Mouse (Mus musculus) heart, adult 2 months (tissue): ENCODE data around the gene Kirrel3. TPM values are rescaled to one million over a fixed set of nuclear protein-coding genes. Genes with fewer than 3 reads are reported as not detected.

Experiments used
- DNase-seq, 2 experiments: peaks; one replicate each; pipeline ENCODE4 v3.0.0; 2021
- H3K27ac ChIP-seq: fragments of 200-600 bp; 2 replicates; pipeline ENCODE4 v1.8.1; 2022
- H3K27me3 ChIP-seq: fragments of 200-500 bp; 2 replicates; pipeline ENCODE4 v1.6.1; 2012; ENCODE audit warnings: mild to moderate bottlenecking, low read length, inconsistent platforms, mixed read lengths; ENCODE audit not compliant: control insufficient read depth, insufficient read depth
- H3K36me3 ChIP-seq: fragments of 200-500 bp; 2 replicates; pipeline ENCODE4 v1.6.1; 2012; ENCODE audit warnings: low read length, inconsistent platforms; ENCODE audit not compliant: control insufficient read depth, insufficient read depth
- H3K4me1 ChIP-seq: fragments of 200-500 bp; 2 replicates; pipeline ENCODE4 v1.6.1; 2011; ENCODE audit warnings: low read length; ENCODE audit not compliant: control insufficient read depth, insufficient read depth
- H3K4me3 ChIP-seq: fragments of 200-600 bp; 2 replicates; pipeline ENCODE4 v1.8.1; 2022
- H3K79me2 ChIP-seq: fragments of 200-500 bp; replicated peaks from 2 replicates; pipeline ENCODE4 v1.6.1; 2012; ENCODE audit warnings: mild to moderate bottlenecking, inconsistent platforms, low read length, moderate library complexity, mixed read lengths; ENCODE audit not compliant: control insufficient read depth, insufficient read depth
- H3K9ac ChIP-seq: fragments of 200-500 bp; 2 replicates; pipeline ENCODE4 v1.6.1; 2012; ENCODE audit warnings: low read depth, mild to moderate bottlenecking, control low read depth, inconsistent platforms, low read length, mixed read lengths
- CTCF ChIP-seq: fragments of 200-600 bp; IDR thresholded peaks from 2 replicates; pipeline ENCODE4 v1.8.1; 2022; ENCODE audit warnings: antibody characterized with exemption, mild to moderate bottlenecking, moderate library complexity
- EP300 ChIP-seq: fragments of 200-500 bp; IDR thresholded peaks from 2 replicates; pipeline ENCODE4 v1.6.1; 2011; ENCODE audit warnings: low read depth, low read length, control low read depth; ENCODE audit not compliant: insufficient read depth
- POLR2A ChIP-seq: fragments of 200-500 bp; IDR thresholded peaks from 2 replicates; pipeline ENCODE4 v1.6.1; 2011; ENCODE audit warnings: mild to moderate bottlenecking, low read depth, low read length, control low read depth; ENCODE audit not compliant: insufficient read depth
- WGBS: fragments of 180-500 bp; shearing (Covaris S2); methylation state at CpG from one replicate; pipeline ENCODE4 v1.1.7; 2018; 5-methylcytosine and 5-hydroxymethylcytosine counted together
- intact Hi-C: fragments of 180-260 bp; cut with DNase I; formaldehyde crosslinking; loops from one replicate; pipeline ENCODE4 v1.15.1; 2025
- polyA plus RNA-seq: library from polyadenylated mRNA; depleted of rRNA; stranded (reverse); fragments of >200 nt; gene quantifications from 2 replicates; pipeline ENCODE4 v1.2.3, GENCODE M21; 2012
- total RNA-seq, 2 experiments: library from RNA; stranded (reverse); gene quantifications; 2 replicates each; pipeline ENCODE4 v1.2.3; 2021

Gene Kirrel3
- total and polyA plus RNA-seq, 3 experiments: 0.18 to 0.59 (median 0.57) TPM

DNA sequence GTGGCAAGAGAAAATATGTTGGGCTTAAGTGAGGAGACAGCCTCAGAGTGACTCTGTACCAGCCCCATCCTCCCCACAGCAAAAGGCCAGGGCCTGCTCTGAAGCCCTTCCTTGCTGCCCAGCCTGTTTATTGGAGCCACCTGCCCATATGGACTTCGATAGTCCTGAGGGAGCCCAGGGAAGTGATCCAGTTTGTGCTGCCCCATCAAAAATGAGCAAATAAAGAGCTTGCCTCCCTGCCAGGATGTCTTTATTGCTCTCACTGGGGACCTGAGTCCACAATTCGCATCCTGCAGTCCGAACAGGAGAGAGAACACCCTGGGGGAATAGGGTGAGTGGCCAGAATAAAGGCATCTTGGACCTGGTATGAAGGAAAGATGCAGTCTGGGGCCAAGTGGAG lies 143.1 kb downstream of the Kirrel3 start:
- no peak overlapping the region for H3K4me3 ChIP-seq
- H3K27me3 ChIP-seq: no peaks in the 10 kb centered on the region
- intact Hi-C loops: no loop called here

DNA sequence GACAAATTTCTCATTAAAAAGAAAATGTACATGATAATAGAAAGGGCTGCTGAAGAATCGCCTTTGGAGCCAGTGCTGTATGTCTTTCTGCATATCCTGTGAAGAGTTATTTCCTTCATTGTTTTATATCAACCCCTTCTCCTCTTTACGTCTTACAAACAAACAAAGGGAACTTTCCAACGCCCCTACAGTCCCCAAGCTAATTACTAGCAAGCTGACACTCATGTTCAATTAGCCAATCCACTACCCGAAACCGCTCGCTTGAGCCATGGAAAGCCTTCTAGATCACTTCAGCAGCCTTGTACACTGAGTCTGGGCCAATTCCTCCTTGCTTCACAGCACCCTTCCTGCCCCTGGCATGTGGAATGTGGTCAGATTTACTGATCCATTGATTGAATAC lies 150.0 kb downstream of the Kirrel3 start:
- Histone ChIP-seq H3K27me3 (no peaks in the 10 kb centered on the region), H3K27ac (no peak overlapping the region), H3K4me3 (no peak overlapping the region), H3K79me2 (no peaks in the 10 kb centered on the region), H3K9ac (no peak overlapping the region), H3K36me3 (no peaks in the 10 kb centered on the region), H3K4me1 (no peaks in the 10 kb centered on the region)
- DNase-seq: no peak
- TF ChIP-seq CTCF (no peak), EP300 (no peak)
- intact Hi-C loops: no loop called here
- 83% methylated on average over 6 of the region's 6 CpGs for WGBS

More for the DNA sequence above, 143.1 kb downstream of the Kirrel3 start:
- Histone ChIP-seq H3K4me1 (no peaks in the 10 kb centered on the region), H3K27ac (no peak overlapping the region), H3K79me2 (no peaks in the 10 kb centered on the region), H3K9ac (no peak overlapping the region), H3K36me3 (no peaks in the 10 kb centered on the region)
- WGBS: 79% methylated on average over 3 of the region's 3 CpGs
- no peak for TF ChIP-seq EP300
- TF ChIP-seq POLR2A: no peak
- TF ChIP-seq CTCF: no peak
- no peak for DNase-seq

DNA sequence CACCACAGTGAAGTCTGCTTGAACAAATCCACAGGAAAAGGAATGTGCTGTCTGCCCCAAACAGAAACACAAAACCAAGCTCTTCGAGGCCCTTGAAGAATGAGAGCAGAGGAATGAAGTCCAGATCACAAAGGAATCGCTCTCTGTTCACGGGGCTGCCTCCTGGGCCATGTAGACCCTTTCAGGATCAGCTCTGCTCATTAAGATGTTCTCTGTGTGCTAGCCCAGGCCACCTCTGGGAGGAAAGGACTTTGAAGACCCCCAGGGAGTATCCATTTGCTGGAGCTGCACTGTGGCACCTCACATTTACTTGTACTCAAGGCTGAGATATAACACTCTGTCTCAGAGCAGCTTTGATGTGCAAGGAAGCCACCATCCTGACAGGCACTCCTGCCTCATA lies 158.2 kb downstream of the Kirrel3 start:
- no peak overlapping the region for H3K4me3 ChIP-seq
- DNase-seq: no peak
- TF ChIP-seq EP300 (no peak), POLR2A (no peak), CTCF (no peak)
- H3K4me1 ChIP-seq: no peaks in the 10 kb centered on the region
- H3K9ac ChIP-seq: no peak overlapping the region
- no peaks in the 10 kb centered on the region for H3K79me2 ChIP-seq
- H3K27me3 ChIP-seq: no peaks in the 10 kb centered on the region
- no peak overlapping the region for H3K27ac ChIP-seq
- H3K36me3 ChIP-seq: no peaks in the 10 kb centered on the region
- intact Hi-C loops: no loop called here
- 47% methylated on average over 3 of the region's 3 CpGs for WGBS

DNA sequence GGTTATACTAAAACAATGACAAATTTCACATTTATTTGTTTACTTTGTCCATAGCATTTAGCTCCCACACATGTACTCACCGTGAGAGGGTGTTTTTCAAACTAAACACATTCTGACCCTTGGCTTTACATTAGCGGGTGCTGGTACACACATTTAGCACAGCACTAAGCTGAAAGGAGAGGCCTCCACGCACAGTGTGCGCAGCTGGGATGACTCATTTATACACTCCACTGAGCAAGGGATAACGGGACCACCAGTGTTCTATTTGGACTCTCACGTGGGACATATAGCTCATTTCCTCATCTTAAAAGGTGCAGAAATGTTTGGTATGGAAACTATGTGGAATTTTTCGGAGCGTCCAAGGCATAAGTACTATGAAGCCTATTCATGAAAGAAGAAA lies 158.7 kb downstream of the Kirrel3 start:
- intact Hi-C loops: no loop called here
- Histone ChIP-seq H3K36me3 (no peaks in the 10 kb centered on the region), H3K4me1 (no peaks in the 10 kb centered on the region), H3K27ac (no peak overlapping the region), H3K27me3 (no peaks in the 10 kb centered on the region), H3K9ac (no peak overlapping the region), H3K4me3 (no peak overlapping the region), H3K79me2 (no peaks in the 10 kb centered on the region)
- DNase-seq: no peak
- TF ChIP-seq EP300 (no peak), POLR2A (no peak), CTCF (no peak)
- WGBS: 65% methylated on average over 8 of the region's 8 CpGs

DNA sequence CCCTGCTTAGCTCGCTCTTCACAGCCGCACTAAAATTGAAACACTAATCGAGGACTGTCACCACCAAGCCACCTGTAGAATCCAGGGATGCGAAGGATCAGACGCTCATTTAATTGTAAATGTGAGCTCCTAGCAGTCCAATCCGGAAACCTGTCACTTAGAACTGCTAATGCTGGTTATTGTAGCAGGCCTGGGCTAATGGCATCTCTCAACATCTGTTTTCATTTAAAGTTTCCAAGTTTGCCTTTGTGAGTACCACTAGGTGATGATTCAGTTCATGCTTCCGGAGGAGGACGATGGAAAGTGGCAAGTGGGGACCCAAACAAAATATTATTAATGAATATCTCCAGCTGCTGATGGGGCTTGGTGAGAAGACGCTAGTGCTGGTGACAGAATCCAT lies 161.1 kb downstream of the Kirrel3 start:
- Histone ChIP-seq H3K9ac (no peak overlapping the region), H3K4me3 (no peak overlapping the region), H3K27ac (no peak overlapping the region), H3K36me3 (no peaks in the 10 kb centered on the region), H3K27me3 (no peaks in the 10 kb centered on the region), H3K79me2 (no peaks in the 10 kb centered on the region), H3K4me1 (no peaks in the 10 kb centered on the region)
- 77% methylated on average over 9 of the region's 9 CpGs for WGBS
- TF ChIP-seq EP300 (no peak), CTCF (no peak), POLR2A (no peak)
- intact Hi-C loops: no loop called here
- no peak for DNase-seq

DNA sequence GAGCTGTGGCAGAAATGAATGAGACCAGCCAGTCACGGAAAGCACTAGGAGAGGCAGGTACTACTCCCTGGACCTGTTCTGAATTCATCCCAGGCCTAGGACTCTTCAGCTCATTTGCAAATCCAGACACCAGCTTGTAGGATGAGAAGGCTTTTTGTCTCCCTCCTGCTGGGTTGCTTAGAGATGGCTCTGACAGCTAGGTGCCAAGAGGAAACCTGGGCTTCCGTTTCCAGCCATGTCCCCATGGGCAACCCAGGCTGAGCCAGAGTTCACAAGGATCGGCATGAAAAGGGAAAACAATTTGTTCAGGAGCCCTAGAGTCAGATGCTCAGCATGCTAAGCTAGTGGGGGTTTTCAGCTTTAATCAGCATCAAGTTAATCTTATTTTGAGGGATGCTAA lies 166.6 kb downstream of the Kirrel3 start:
- Histone ChIP-seq H3K27ac (no peak overlapping the region), H3K79me2 (no peaks in the 10 kb centered on the region), H3K9ac (no peak overlapping the region), H3K4me1 (no peaks in the 10 kb centered on the region), H3K27me3 (no peaks in the 10 kb centered on the region), H3K36me3 (no peaks in the 10 kb centered on the region), H3K4me3 (no peak overlapping the region)
- TF ChIP-seq EP300 (no peak), CTCF (no peak), POLR2A (no peak)
- intact Hi-C loops: no loop called here
- no peak for DNase-seq
- 48% methylated on average over 3 of the region's 3 CpGs for WGBS
